Mouse (Mus musculus) midbrain, embryonic 16.5 days (tissue): ENCODE results near the gene Flvcr2. TPM values are rescaled to one million over a fixed set of nuclear protein-coding genes. Genes with fewer than 3 reads are reported as not detected.

Experiments
- ATAC-seq: fragments of 200-750 bp; cut with Nextera tagmentation; 2 replicates; pipeline ENCODE4 v1.8.0; 2017; ENCODE audit warnings: moderate TSS enrichment
- H3K27ac ChIP-seq: fragments of 300-500 bp; sonication (generic); 2 replicates; pipeline ENCODE4 v1.5.1; 2014; ENCODE audit warnings: mild to moderate bottlenecking, low read length, mixed read lengths
- H3K27me3 ChIP-seq: fragments of 300-500 bp; sonication (generic); 2 replicates; pipeline ENCODE4 v1.6.1; 2014; ENCODE audit warnings: low read depth, low read length, mixed read lengths; ENCODE audit not compliant: control insufficient read depth, insufficient read depth
- H3K36me3 ChIP-seq: fragments of 300-500 bp; sonication (generic); 2 replicates; pipeline ENCODE4 v1.6.1; 2014; ENCODE audit warnings: mild to moderate bottlenecking, low read length, moderate library complexity, mixed read lengths; ENCODE audit not compliant: control insufficient read depth, insufficient read depth
- H3K4me1 ChIP-seq: fragments of 300-500 bp; sonication (generic); 2 replicates; pipeline ENCODE4 v1.6.1; 2014; ENCODE audit warnings: mild to moderate bottlenecking, low read length, mixed read lengths; ENCODE audit not compliant: control insufficient read depth, insufficient read depth
- H3K4me2 ChIP-seq: fragments of 300-500 bp; sonication (generic); 2 replicates; pipeline ENCODE4 v1.6.1; 2014; ENCODE audit warnings: mild to moderate bottlenecking, low read length, mixed read lengths
- H3K4me3 ChIP-seq: fragments of 300-500 bp; sonication (generic); 2 replicates; pipeline ENCODE4 v1.5.1; 2014; ENCODE audit warnings: low read depth, mild to moderate bottlenecking, low read length, moderate library complexity, mixed read lengths
- H3K9ac ChIP-seq: fragments of 300-500 bp; sonication (generic); 2 replicates; pipeline ENCODE4 v1.6.1; 2014; ENCODE audit warnings: low read depth, low read length, mixed read lengths
- H3K9me3 ChIP-seq: fragments of 300-500 bp; sonication (generic); replicated peaks from 2 replicates; pipeline ENCODE4 v1.6.1; 2014; ENCODE audit warnings: mild to moderate bottlenecking, low read length, mixed read lengths; ENCODE audit not compliant: control insufficient read depth, poor library complexity, severe bottlenecking
- WGBS: fragments of 180-500 bp; shearing (Covaris S2); extraction: QIAGEN DNeasy Blood & Tissue Kit; methylation state at CpG from one replicate; pipeline ENCODE4 v1.1.7; 2014; 5-methylcytosine and 5-hydroxymethylcytosine counted together
- polyA plus RNA-seq: library from polyadenylated mRNA; unstranded; fragments of >200 nt; fragmentation: Nextera tagmentation; extraction: Ambion mirVana; gene quantifications from 2 replicates; pipeline ENCODE4 v1.2.1, GENCODE M21; 2015

The Flvcr2 gene
- polyA plus RNA-seq, 1 experiment from 2014 or later: 5.8 TPM

GRCm38 (mm10) chr12:85828856-85829255, 82.5 kb downstream of the Flvcr2 start:
- ATAC-seq: no peak
- WGBS: 100% methylated on average over 3 of the region's 3 CpGs
- H3K36me3 ChIP-seq: peaks cover 6% of the 10 kb centered on the region
- H3K4me3 ChIP-seq: no peak overlapping the region
- H3K9ac ChIP-seq: no peak overlapping the region
- no peak overlapping the region for H3K27ac ChIP-seq
- no peak overlapping the region for H3K4me2 ChIP-seq
- no peaks in the 10 kb centered on the region for H3K27me3 ChIP-seq
- peaks cover 9% of the 10 kb centered on the region for H3K4me1 ChIP-seq
- no peaks in the 10 kb centered on the region for H3K9me3 ChIP-seq

GRCm38 (mm10) chr12:85829866-85830265, 83.5 kb downstream of the Flvcr2 start:
- no peaks in the 10 kb centered on the region for H3K9me3 ChIP-seq
- WGBS: 86% methylated on average over 3 of the region's 3 CpGs
- no peak for ATAC-seq
- no peak overlapping the region for H3K4me3 ChIP-seq
- H3K27me3 ChIP-seq: no peaks in the 10 kb centered on the region
- no peak overlapping the region for H3K9ac ChIP-seq
- peaks cover 8% of the 10 kb centered on the region for H3K4me1 ChIP-seq
- no peak overlapping the region for H3K4me2 ChIP-seq
- peaks cover 6% of the 10 kb centered on the region for H3K36me3 ChIP-seq
- no peak overlapping the region for H3K27ac ChIP-seq

- Histone ChIP-seq H3K36me3 (peaks cover 6% of the 10 kb centered on the region), H3K4me2 (no peak overlapping the region), H3K4me1 (peaks cover 4% of the 10 kb centered on the region), H3K27me3 (no peaks in the 10 kb centered on the region), H3K27ac (no peak overlapping the region), H3K4me3 (no peak overlapping the region), H3K9ac (no peak overlapping the region), H3K9me3 (no peaks in the 10 kb centered on the region)
- no peak for ATAC-seq
- WGBS: 79% methylated on average over 3 of the region's 3 CpGs
Measured at GRCm38 (mm10) chr12:85830691-85831090, 84.4 kb downstream of the Flvcr2 start.

GRCm38 (mm10) chr12:85834543-85834942, 88.2 kb downstream of the Flvcr2 start:
- ATAC-seq: no peak
- Histone ChIP-seq H3K27ac (no peak overlapping the region), H3K4me1 (no peaks in the 10 kb centered on the region), H3K27me3 (no peaks in the 10 kb centered on the region), H3K4me2 (no peak overlapping the region), H3K4me3 (no peak overlapping the region), H3K9me3 (no peaks in the 10 kb centered on the region), H3K36me3 (peaks cover 4% of the 10 kb centered on the region), H3K9ac (no peak overlapping the region)
- WGBS: 73% methylated on average over 2 of the region's 2 CpGs

- no peaks in the 10 kb centered on the region for H3K27me3 ChIP-seq
- H3K27ac ChIP-seq: no peak overlapping the region
- no peak for ATAC-seq
- no peak overlapping the region for H3K4me2 ChIP-seq
- no peaks in the 10 kb centered on the region for H3K4me1 ChIP-seq
- H3K9ac ChIP-seq: no peak overlapping the region
- peaks cover 7% of the 10 kb centered on the region for H3K36me3 ChIP-seq
- H3K9me3 ChIP-seq: no peaks in the 10 kb centered on the region
- WGBS: 94% methylated on average over 2 of the region's 2 CpGs
- no peak overlapping the region for H3K4me3 ChIP-seq
Measured at GRCm38 (mm10) chr12:85837765-85838164, 91.4 kb downstream of the Flvcr2 start.

GRCm38 (mm10) chr12:85839371-85840000, 93.1 kb downstream of the Flvcr2 start:
- no peak overlapping the region for H3K9ac ChIP-seq
- no peak overlapping the region for H3K4me3 ChIP-seq
- H3K36me3 ChIP-seq: peaks cover 7% of the 10 kb centered on the region; the same call in 1 of the 2 replicates
- H3K27ac ChIP-seq: no peak overlapping the region
- no peak for ATAC-seq
- H3K4me1 ChIP-seq: no peaks in the 10 kb centered on the region
- H3K27me3 ChIP-seq: no peaks in the 10 kb centered on the region
- no peaks in the 10 kb centered on the region for H3K9me3 ChIP-seq
- WGBS: 92% methylated on average over 12 of the region's 12 CpGs
- H3K4me2 ChIP-seq: no peak overlapping the region

- no peaks in the 10 kb centered on the region for H3K4me1 ChIP-seq
- H3K4me3 ChIP-seq: no peak overlapping the region
- H3K36me3 ChIP-seq: peaks cover 10% of the 10 kb centered on the region
- H3K4me2 ChIP-seq: no peak overlapping the region
- 85% methylated on average over 7 of the region's 7 CpGs for WGBS
- no peaks in the 10 kb centered on the region for H3K27me3 ChIP-seq
- H3K27ac ChIP-seq: no peak overlapping the region
- ATAC-seq: peak; percentile 48; the same call in 1 of the 2 replicates
- H3K9ac ChIP-seq: no peak overlapping the region
- no peaks in the 10 kb centered on the region for H3K9me3 ChIP-seq
Measured at GRCm38 (mm10) chr12:85848164-85848958, 102.0 kb downstream of the Flvcr2 start.

- H3K9me3 ChIP-seq: no peaks in the 10 kb centered on the region
- WGBS: 89% methylated on average over 8 of the region's 8 CpGs
- no peaks in the 10 kb centered on the region for H3K4me1 ChIP-seq
- no peak overlapping the region for H3K4me3 ChIP-seq
- ATAC-seq: no peak
- peaks cover 6% of the 10 kb centered on the region for H3K36me3 ChIP-seq
- no peak overlapping the region for H3K4me2 ChIP-seq
- no peak overlapping the region for H3K9ac ChIP-seq
- H3K27ac ChIP-seq: no peak overlapping the region
- no peaks in the 10 kb centered on the region for H3K27me3 ChIP-seq
Measured at GRCm38 (mm10) chr12:85850661-85851060, 104.3 kb downstream of the Flvcr2 start.

GRCm38 (mm10) chr12:85853836-85854235, 107.5 kb downstream of the Flvcr2 start:
- Histone ChIP-seq H3K27ac (no peak overlapping the region), H3K27me3 (no peaks in the 10 kb centered on the region), H3K4me3 (no peak overlapping the region), H3K9ac (no peak overlapping the region), H3K36me3 (peaks cover 6% of the 10 kb centered on the region), H3K4me2 (no peak overlapping the region), H3K9me3 (no peaks in the 10 kb centered on the region), H3K4me1 (no peaks in the 10 kb centered on the region)
- 90% methylated on average over 4 of the region's 4 CpGs for WGBS
- no peak for ATAC-seq
